Mouse (Mus musculus) intestine, embryonic 16.5 days (tissue): ENCODE results near the gene Acot11. TPM values are rescaled to one million over a fixed set of nuclear protein-coding genes. Genes with fewer than 3 reads are reported as not detected.

Experiments
- ATAC-seq: fragments of 200-750 bp; cut with Nextera tagmentation; 2 replicates; pipeline ENCODE4 v1.8.0; 2017; ENCODE audit warnings: moderate TSS enrichment, moderate library complexity
- H3K27ac ChIP-seq: fragments of 300-500 bp; sonication (generic); 2 replicates; pipeline ENCODE4 v1.5.1; 2014; ENCODE audit warnings: mild to moderate bottlenecking, low read length
- H3K27me3 ChIP-seq: fragments of 300-500 bp; sonication (generic); replicated peaks from 2 replicates; pipeline ENCODE4 v1.6.1; 2014; ENCODE audit warnings: low read length, control low read depth, mixed read lengths; ENCODE audit not compliant: control insufficient read depth, insufficient read depth
- H3K36me3 ChIP-seq: fragments of 300-500 bp; sonication (generic); 2 replicates; pipeline ENCODE4 v1.6.1; 2014; ENCODE audit warnings: low read length, control low read depth; ENCODE audit not compliant: control insufficient read depth, insufficient read depth
- H3K4me1 ChIP-seq: fragments of 300-500 bp; sonication (generic); 2 replicates; pipeline ENCODE4 v1.6.1; 2014; ENCODE audit warnings: low read length, control low read depth, mixed read lengths; ENCODE audit not compliant: control insufficient read depth, insufficient read depth
- H3K4me2 ChIP-seq: fragments of 300-500 bp; sonication (generic); 2 replicates; pipeline ENCODE4 v1.6.1; 2014; ENCODE audit warnings: low read depth, low read length, control low read depth
- H3K4me3 ChIP-seq: fragments of 300-500 bp; sonication (generic); 2 replicates; pipeline ENCODE4 v1.5.1; 2014; ENCODE audit warnings: mild to moderate bottlenecking, low read length
- H3K9ac ChIP-seq: fragments of 300-500 bp; sonication (generic); 2 replicates; pipeline ENCODE4 v1.6.1; 2014; ENCODE audit warnings: low read depth, low read length
- H3K9me3 ChIP-seq: fragments of 300-500 bp; sonication (generic); 2 replicates; pipeline ENCODE4 v1.6.1; 2016; ENCODE audit warnings: low read length, control low read depth; ENCODE audit not compliant: control insufficient read depth
- WGBS: fragments of 180-500 bp; shearing (Covaris S2); extraction: QIAGEN DNeasy Blood & Tissue Kit; methylation state at CpG from one replicate; pipeline ENCODE4 v1.1.7; 2014; 5-methylcytosine and 5-hydroxymethylcytosine counted together
- polyA plus RNA-seq: library from polyadenylated mRNA; unstranded; fragments of >200 nt; fragmentation: Nextera tagmentation; extraction: Ambion mirVana; gene quantifications from 2 replicates; pipeline ENCODE4 v1.2.1, GENCODE M21; 2015

The Acot11 gene
- polyA plus RNA-seq, 1 experiment from 2014 or later = 18.3 TPM

- WGBS = 3% methylated on average over 36 of the region's 36 CpGs
- Histone ChIP-seq H3K36me3 (no peaks in the 10 kb centered on the region), H3K27ac (peak overlapping the region; percentile 92), H3K4me1 (peaks cover 29% of the 10 kb centered on the region), H3K4me3 (peak overlapping the region; percentile 50), H3K4me2 (peak overlapping the region; percentile 88), H3K27me3 (no peaks in the 10 kb centered on the region), H3K9ac (peak overlapping the region; percentile 79), H3K9me3 (no peaks in the 10 kb centered on the region)
- peak; percentile 89 for ATAC-seq
Observed at GRCm38 (mm10) chr4:106838548-106839253, 33.9 kb upstream of the Acot11 start.

GRCm38 (mm10) chr4:106837964-106838363 is 33.2 kb upstream of the Acot11 start:
- Histone ChIP-seq H3K36me3 (no peaks in the 10 kb centered on the region), H3K9me3 (no peaks in the 10 kb centered on the region), H3K4me1 (peaks cover 29% of the 10 kb centered on the region), H3K4me3 (peak overlapping the region; percentile 22), H3K27ac (peak overlapping the region; percentile 7; the same call in 1 of the 2 replicates), H3K9ac (peak overlapping the region; percentile 47), H3K4me2 (peak overlapping the region; percentile 47), H3K27me3 (no peaks in the 10 kb centered on the region)
- WGBS = 6% methylated on average over 13 of the region's 18 CpGs
- peak; percentile 21 for ATAC-seq

GRCm38 (mm10) chr4:106837425-106837824 is 32.6 kb upstream of the Acot11 start:
- peaks cover 29% of the 10 kb centered on the region for H3K4me1 ChIP-seq
- H3K4me3 ChIP-seq = peak overlapping the region; percentile 22
- ATAC-seq = no peak
- no peaks in the 10 kb centered on the region for H3K27me3 ChIP-seq
- H3K9ac ChIP-seq = peak overlapping the region; percentile 47; the same call in 1 of the 2 replicates
- WGBS = 15% methylated on average over 9 of the region's 9 CpGs
- H3K27ac ChIP-seq = no peak overlapping the region
- H3K9me3 ChIP-seq = no peaks in the 10 kb centered on the region
- H3K4me2 ChIP-seq = peak overlapping the region; percentile 47
- no peaks in the 10 kb centered on the region for H3K36me3 ChIP-seq

GRCm38 (mm10) chr4:106830545-106831112 is 25.8 kb upstream of the Acot11 start:
- Histone ChIP-seq H3K27me3 (no peaks in the 10 kb centered on the region), H3K4me2 (no peak overlapping the region), H3K27ac (no peak overlapping the region), H3K9me3 (no peaks in the 10 kb centered on the region), H3K9ac (no peak overlapping the region), H3K36me3 (no peaks in the 10 kb centered on the region), H3K4me3 (no peak overlapping the region), H3K4me1 (peaks cover 21% of the 10 kb centered on the region)
- ATAC-seq = no peak
- WGBS = 50% methylated on average over 6 of the region's 6 CpGs

GRCm38 (mm10) chr4:106827738-106828361 is 23.1 kb upstream of the Acot11 start:
- H3K27ac ChIP-seq = peak overlapping the region; percentile 40; the same call in 1 of the 2 replicates

GRCm38 (mm10) chr4:106825229-106825628 is 20.4 kb upstream of the Acot11 start:
- Histone ChIP-seq H3K9ac (no peak overlapping the region), H3K27ac (no peak overlapping the region), H3K4me1 (peaks cover 21% of the 10 kb centered on the region), H3K9me3 (no peaks in the 10 kb centered on the region), H3K36me3 (no peaks in the 10 kb centered on the region), H3K27me3 (no peaks in the 10 kb centered on the region), H3K4me3 (no peak overlapping the region), H3K4me2 (no peak overlapping the region)
- WGBS = 69% methylated on average over 5 of the region's 5 CpGs
- ATAC-seq = no peak

More at GRCm38 (mm10) chr4:106827738-106828361, 23.1 kb upstream of the Acot11 start:
- WGBS = under 1% methylated on average over 42 of the region's 42 CpGs
- ATAC-seq = peak; percentile 84
- H3K4me2 ChIP-seq = peak overlapping the region; percentile 89
- peaks cover 21% of the 10 kb centered on the region for H3K4me1 ChIP-seq
- peak overlapping the region; percentile 51 for H3K4me3 ChIP-seq
- H3K27me3 ChIP-seq = no peaks in the 10 kb centered on the region
- no peaks in the 10 kb centered on the region for H3K36me3 ChIP-seq
- peak overlapping the region; percentile 68 for H3K9ac ChIP-seq
- H3K9me3 ChIP-seq = no peaks in the 10 kb centered on the region

GRCm38 (mm10) chr4:106819404-106819803 is 14.6 kb upstream of the Acot11 start:
- H3K4me1 ChIP-seq = peaks cover 4% of the 10 kb centered on the region; the same call in 1 of the 2 replicates
- no peaks in the 10 kb centered on the region for H3K36me3 ChIP-seq
- no peak overlapping the region for H3K27ac ChIP-seq
- ATAC-seq = no peak
- H3K4me2 ChIP-seq = no peak overlapping the region
- H3K27me3 ChIP-seq = no peaks in the 10 kb centered on the region
- no peak overlapping the region for H3K9ac ChIP-seq
- no peaks in the 10 kb centered on the region for H3K9me3 ChIP-seq
- H3K4me3 ChIP-seq = no peak overlapping the region

GRCm38 (mm10) chr4:106818332-106818731 is 13.5 kb upstream of the Acot11 start:
- Histone ChIP-seq H3K9me3 (no peaks in the 10 kb centered on the region), H3K36me3 (no peaks in the 10 kb centered on the region), H3K9ac (no peak overlapping the region), H3K4me3 (no peak overlapping the region), H3K4me2 (no peak overlapping the region), H3K27me3 (no peaks in the 10 kb centered on the region), H3K4me1 (peaks cover 4% of the 10 kb centered on the region; the same call in 1 of the 2 replicates), H3K27ac (no peak overlapping the region)
- no peak for ATAC-seq
- WGBS = 66% methylated on average over 6 of the region's 6 CpGs

- no peak for ATAC-seq
- Histone ChIP-seq H3K4me3 (no peak overlapping the region), H3K4me1 (peaks cover 4% of the 10 kb centered on the region; the same call in 1 of the 2 replicates), H3K36me3 (no peaks in the 10 kb centered on the region), H3K27ac (no peak overlapping the region), H3K27me3 (no peaks in the 10 kb centered on the region), H3K9me3 (no peaks in the 10 kb centered on the region), H3K9ac (no peak overlapping the region), H3K4me2 (no peak overlapping the region)
- 95% methylated on average over 4 of the region's 4 CpGs for WGBS
Observed at GRCm38 (mm10) chr4:106817017-106817416, 12.2 kb upstream of the Acot11 start.
